Mouse (Mus musculus) cerebellum, adult 11-12 months (tissue): ENCODE results near the gene Grb2.

Experiments
- DNase-seq: peaks from one replicate; pipeline ENCODE4 v3.0.0; 2022

Grb2 gene

GRCm38 (mm10) chr11:115643265-115643664 is 65.1 kb downstream of the Grb2 start:
- no peak for DNase-seq

DNA sequence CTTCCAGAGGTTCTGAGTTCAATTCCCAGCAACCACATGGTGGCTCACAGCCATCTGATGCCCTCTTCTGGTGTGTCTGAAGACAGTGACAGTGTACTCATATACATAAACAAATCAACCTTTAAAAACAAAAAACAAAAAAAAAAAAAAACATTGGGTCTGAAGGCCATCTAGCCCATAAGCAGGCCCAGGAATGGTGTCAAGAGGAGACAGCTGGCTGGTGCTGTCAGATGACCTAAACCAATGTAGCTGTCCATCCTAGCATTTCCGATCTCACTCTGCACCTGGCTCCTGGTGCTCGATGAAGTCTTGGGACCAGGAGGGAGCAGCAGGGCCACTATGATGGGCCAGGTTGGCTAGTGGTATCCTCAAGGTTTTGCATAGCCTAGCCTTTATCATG is 65.7 kb downstream of the Grb2 start:
- no peak for DNase-seq

GRCm38 (mm10) chr11:115641664-115642036 is 66.7 kb downstream of the Grb2 start:
- DNase-seq = no peak

DNA sequence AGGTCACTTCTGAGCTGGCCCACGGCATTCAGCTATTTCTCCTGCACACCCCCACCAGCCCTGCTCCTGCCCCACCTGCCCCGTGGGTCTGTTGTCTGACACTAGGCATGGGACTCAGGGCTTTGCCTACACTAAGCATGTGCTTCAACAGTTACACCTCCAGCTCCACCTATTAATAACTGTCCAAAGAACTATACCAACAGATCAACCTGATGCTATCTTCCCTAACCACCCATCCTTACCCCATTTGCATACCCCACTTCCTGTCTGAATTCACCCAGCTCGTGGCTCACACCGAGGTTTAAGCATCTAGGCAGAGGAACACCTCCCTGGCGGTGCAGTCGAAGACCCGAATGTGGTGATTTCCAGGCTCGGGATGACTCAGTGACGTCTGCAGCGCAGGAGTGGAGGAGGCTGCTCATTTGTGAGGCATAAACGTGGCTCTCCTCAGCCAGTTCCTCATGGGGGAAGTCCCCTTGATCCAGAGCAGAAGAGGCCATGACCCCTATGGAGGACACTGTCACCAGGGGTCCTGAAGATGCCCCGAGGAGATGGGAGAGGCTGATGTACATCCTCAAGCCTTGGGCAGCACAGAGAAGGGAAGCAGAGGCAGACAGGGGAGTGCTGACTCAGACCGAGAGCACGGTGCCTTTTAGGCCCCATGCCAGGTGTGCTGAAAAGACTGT is 67.3 kb downstream of the Grb2 start:
- DNase-seq = no peak

DNA sequence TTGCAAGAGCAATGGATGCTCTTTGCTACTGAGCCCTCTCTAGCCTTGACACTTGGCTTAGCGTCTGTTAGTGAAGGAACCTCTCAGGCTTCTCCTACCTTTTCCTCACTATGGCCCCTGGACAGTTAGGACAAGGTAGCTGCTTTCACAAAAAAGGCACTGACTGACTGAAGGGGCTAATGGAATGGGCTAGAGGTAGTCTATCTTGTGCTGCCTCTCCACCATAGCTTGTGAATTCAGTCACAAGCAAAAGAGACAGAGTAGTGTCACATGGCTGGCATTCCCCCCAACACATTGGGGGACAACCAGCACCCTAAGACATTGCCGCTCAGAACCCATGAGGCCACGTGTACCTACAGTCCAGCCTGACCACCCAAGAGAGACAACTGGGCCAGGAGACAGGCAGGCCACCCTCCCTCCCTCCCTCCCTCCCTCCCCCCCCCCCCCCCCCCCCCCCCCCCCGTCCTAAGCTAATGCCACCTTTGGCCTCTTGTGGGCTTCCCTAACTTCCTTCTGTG is 68.0 kb downstream of the Grb2 start:
- no peak for DNase-seq

DNA sequence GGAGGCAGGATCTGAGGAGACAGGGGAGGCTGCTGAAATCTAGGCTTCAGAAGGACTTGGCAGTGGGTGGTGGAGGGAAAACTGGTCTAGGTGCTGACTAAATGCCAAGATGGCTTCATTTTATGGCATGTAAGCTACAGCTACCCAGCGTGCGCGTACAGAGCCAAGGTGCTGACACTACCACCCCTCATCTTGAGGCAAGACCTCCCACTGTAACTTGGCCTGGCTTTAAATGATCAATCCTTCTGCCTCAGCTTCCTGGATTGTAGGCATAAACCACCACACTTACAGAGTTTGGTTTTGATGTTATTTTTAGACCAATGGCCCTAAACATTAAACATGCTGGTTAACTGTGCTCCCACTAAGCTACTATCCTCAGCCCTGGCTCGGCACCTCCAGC is 68.9 kb downstream of the Grb2 start:
- no peak for DNase-seq

DNA sequence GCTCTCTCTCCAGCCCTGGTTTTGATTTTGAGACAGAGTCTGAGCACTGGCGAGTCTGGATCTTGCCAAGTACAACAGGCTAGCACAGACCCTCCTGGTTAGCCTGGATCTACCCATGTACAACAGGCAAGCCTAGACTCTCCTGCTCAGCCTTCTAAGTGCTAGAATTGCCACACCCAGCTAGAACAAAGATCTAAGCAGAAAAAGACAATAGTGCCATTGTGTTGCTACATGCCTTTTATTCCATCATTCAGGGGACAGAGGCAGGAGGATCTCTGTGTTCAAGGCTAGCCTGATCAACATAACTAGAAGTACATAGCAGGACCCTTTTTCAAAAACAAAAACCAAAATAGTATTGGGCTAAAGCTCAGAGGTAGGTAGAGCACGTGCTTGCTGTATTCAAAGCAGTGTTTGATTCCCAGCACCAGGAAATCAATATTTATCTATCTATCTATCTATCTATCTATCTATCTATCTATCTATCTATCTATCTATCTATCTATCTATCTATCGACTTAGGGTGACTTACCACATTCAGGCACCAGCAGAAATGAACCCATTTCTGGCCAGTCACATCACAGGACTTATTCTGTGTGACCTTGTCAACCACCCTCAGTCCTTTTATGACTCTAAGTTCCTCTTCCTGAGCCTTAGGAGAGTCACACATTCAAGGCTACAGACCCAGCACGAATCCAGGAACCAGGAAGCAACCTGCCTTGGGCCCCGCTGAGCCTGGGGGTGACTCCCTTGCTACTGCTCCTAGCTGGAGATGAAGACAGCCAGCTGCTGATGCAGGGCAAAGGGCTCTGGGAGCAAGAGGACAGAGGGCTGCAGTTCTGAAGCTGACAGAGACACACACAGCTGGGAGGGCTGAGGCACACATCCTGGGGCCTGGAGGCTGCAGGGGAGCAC is 69.6 kb downstream of the Grb2 start:
- DNase-seq = no peak

- no peak for DNase-seq
These were observed 71.4 kb downstream of the Grb2 start for GRCm38 (mm10) chr11:115636960-115637359.

DNA sequence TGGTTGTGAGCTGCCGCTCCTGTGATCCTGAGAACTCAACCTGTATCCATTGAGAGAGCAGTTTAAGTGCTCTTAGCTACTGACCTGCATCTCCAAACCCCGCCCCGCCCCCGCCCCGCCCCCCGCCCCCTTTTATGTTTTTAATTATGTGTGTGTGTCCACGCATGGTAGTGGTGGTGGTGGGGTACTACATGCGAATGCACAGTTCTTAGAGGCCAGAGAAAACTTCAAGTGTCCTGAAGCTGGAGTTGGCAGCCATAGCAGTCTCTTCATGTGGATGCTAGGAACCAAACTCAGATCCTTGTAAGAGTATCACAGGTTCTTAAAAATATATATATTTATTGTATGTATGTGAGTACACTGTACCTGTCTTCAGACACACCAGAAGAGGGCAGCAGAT is 72.9 kb downstream of the Grb2 start:
- no peak for DNase-seq

DNA sequence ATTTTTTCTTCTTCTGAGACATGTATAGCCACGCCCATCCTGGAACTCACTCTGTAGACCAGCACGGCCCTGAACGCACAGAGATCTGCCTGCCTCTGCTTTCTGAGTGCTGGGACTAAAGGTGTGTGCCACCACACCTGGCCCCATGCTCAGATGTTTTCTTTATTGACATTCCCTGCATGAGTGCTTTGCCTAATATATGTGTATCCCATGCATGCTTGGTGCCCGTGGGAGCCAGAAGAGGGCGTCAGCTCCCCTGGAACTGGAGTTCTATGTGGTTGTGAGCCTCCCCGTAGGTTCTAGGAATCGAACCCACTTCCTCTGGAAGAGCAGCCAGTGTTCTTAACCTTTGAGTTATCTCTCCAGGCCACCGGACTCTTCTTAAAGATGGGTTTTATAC is 73.4 kb downstream of the Grb2 start:
- no peak for DNase-seq

GRCm38 (mm10) chr11:115634109-115634508 is 74.3 kb downstream of the Grb2 start:
- DNase-seq = no peak

- no peak for DNase-seq
These were observed 75.5 kb downstream of the Grb2 start for GRCm38 (mm10) chr11:115632862-115633261.

GRCm38 (mm10) chr11:115632247-115632646 is 76.2 kb downstream of the Grb2 start:
- no peak for DNase-seq

DNA sequence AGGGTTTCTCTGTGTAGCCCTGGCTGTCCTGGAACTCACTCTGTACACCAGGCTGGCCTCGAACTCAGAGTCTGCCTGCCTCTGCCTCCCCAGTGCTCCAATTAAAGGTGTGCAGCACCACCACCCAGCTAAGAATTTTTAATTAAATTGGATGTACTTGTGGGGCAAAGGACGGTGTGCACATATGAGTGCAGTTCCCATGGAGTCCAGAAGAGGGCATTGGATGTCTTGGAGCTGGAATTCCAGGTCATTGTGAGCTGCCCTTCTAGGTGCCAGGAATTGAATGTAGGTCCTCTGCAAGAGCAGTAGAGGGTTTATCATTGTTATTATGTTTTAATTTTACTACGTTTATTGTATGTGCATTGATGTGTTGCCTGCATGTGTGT is 76.9 kb downstream of the Grb2 start:
- DNase-seq = peak; percentile 54

- no peak for DNase-seq
These were observed 77.6 kb downstream of the Grb2 start for GRCm38 (mm10) chr11:115630532-115631504.

GRCm38 (mm10) chr11:115629734-115630531 is 78.5 kb downstream of the Grb2 start:
- peak; percentile 46 for DNase-seq

GRCm38 (mm10) chr11:115628465-115629101 is 79.8 kb downstream of the Grb2 start:
- DNase-seq = no peak

GRCm38 (mm10) chr11:115627705-115628464 is 80.5 kb downstream of the Grb2 start, which contains the start of gene Slc25a19:
Slc25a19 (minus strand) TSS chr11:115628295.
- DNase-seq = peak; percentile 100

GRCm38 (mm10) chr11:115626824-115627616 is 81.4 kb downstream of the Grb2 start:
- peak; percentile 48 for DNase-seq

GRCm38 (mm10) chr11:115625877-115626276 is 82.5 kb downstream of the Grb2 start:
- DNase-seq = peak; percentile 48
